Mouse (Mus musculus) fat pad, adult 2 months (tissue): ENCODE results near the gene Tm6sf1.

Experiments used
- DNase-seq: peaks from one replicate; pipeline ENCODE4 v3.0.0-alpha.2; 2011; ENCODE audit warnings: low read depth, low spot score; ENCODE audit errors: extremely low read depth

Tm6sf1 gene

DNA sequence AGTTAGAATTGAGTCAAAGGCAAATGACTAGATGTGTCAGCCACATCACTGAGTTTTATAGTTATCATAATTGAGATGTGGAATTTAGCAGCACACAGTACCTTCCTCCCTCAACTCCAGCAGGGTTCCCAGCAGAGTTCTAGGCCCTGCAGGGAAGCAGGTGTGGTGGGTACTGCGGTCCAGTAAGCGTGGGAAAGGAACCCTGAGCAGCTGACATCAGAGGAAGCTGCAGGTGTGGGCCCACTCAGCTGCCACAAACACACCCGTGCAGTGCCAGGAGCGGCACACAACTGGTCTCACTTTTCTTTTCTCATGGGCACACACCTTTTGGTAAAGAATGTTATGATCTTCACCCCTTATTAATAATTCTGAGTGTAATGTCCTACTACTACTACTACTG, 22.0 kb downstream of the Tm6sf1 start:
- DNase-seq, result no peak

DNA sequence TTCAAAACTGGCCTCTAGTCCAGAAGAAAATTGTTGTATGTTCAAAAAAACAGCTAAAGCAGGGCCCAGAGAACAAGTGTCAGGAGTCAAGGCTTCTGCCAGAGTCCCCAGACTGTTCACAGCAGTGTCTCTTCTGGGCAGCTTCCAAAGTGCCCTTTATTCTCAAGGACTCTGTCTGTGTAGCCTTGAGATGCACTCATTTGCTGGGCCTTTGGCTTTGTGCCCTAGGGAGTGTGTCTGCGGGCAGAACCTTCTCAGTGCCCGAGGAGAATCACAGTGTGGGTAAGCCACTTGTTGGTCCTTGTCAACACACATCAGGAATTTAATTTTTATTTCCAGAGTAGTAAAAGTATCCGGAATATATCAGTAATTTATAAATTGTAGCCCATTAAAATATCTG, 22.8 kb downstream of the Tm6sf1 start:
- DNase-seq, result no peak

DNA sequence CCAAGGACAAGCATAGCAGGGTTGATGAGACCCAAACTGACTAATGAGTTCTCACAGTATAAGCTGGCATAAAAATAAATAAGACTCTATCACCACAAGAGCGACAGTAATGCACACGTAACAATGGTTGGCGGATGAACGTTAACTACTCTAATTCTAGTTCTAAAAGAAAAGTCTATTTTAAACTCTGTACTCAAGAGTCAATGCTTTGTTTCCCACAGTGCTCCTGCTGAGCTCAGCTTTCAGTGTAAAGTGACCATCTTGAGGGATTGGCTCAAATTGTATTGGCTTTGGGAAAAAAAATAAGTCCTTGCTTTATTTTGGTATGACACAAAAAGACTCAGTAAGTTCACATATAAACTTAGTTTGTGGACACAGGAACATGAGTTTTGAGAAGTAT, 26.3 kb downstream of the Tm6sf1 start:
- no peak for DNase-seq

DNA sequence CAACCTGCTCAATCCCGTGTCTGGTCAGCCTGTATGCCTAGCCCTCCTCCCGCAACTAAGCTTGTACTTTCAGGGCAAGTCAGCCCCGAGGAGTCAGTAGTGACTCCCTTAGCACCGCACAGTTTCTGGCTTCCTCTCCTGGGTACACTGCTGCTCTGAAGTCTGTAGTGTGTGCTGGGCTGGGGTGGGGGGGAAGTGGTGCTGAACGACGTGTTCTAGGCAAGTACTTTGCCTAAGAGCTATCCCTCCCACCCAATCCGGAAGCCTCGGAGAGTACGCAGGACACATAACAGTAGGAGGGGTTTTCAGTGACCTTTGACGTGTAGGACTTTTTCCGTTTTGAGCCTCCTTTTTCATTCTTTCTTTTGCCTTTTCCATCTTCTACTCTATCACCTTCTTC, 40.6 kb downstream of the Tm6sf1 start:
- no peak for DNase-seq

DNA sequence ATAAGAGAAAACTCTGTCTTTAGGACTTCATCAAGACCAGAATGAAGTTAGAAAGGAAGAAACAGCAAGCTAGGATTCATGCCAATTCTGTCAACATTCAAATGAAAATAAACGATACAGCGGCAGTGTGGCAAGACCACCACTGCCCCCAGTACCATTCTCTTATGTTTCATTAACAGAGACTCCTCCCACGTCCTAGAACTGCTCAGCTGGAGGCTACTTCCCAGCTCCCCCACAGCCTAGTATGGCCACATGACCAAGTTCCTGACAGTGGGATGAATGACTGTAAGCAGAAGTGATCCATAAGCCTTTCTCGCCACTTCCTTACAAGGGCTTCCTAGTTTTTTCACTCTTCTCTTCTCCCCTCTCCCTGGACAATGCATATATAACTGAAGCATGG, 45.3 kb downstream of the Tm6sf1 start:
- no peak for DNase-seq

DNA sequence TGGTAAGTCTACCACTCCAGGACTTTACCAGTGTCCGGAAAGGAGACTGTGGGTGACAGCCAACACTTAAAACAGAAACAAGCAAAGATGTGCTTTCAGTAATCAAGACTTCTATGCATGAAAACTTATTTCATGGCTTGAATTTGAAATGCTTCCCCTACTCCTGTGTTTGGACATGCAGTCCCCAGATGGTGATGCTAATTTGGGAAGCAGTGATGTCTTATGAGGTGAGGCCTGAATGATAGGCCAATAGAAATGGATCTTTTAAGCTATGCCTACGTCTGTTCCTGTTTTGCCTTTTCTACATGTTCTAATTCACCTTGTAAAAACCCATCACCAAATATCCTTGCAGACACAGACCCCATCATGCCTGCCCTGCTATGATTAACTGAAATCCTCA, 46.1 kb downstream of the Tm6sf1 start:
- no peak for DNase-seq

DNA sequence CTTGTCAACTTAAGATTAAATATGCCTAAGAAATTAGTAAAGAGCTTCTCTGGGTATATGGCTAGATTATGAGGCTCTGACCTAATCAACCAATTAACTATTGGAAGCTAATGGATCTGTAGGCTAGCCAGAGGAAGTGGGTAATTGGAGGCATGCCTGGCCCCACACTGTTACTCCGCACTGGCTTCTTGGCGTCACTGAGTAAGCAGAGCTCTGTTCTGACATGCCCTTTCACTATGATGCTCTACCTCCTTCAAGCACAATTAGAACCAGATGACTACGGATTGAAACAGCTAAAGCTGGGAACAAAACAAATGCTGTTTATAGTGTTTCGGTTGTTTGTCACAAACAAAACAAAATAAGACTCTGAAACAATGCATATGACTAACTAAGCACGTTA, 59.5 kb downstream of the Tm6sf1 start:
- no peak for DNase-seq

DNA sequence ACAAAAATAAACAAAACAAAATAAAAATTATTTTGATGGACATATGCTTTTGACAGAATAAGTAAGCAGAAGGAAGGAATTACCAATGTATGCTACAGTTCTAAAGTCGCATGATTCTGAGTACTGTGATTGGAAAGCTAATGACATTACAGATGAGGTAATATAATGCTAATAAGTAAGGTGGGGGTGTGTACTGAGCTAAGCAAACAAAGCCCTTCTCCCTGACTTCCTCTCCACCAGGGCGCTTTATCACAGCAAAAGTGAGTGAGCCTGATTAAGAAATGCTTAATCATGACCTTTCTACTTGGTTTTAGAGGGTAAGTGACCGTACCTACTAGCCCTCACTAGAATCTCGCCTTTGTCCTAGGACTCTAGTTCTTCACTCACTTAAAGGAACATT, 61.5 kb downstream of the Tm6sf1 start:
- no peak for DNase-seq

DNA sequence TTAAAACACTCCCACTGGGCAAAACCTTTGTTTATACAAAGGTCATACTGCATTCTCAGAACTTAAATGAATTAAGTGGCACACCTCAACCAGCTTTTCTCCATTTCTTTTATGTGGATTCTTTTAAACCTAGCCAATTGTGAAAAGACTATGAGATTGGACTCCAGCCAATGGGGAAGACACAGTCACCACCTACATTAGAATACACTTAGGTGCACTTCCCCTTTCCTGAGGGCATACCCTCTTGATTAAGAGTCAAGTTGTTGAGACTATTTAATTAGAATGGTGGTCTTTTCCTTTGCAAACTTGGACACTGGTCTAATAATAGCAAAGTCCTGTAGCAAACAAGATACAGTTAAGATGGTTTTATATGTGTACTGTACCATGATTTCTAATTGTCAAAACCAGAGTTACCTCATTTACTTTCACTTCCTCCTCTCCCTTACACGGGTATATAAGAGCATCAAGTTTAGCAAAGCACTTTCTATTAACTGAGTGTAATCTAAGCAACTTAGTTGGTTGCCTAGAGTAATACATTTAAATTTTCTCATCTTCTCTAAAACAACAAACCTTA, 62.7 kb downstream of the Tm6sf1 start:
- no peak for DNase-seq

DNA sequence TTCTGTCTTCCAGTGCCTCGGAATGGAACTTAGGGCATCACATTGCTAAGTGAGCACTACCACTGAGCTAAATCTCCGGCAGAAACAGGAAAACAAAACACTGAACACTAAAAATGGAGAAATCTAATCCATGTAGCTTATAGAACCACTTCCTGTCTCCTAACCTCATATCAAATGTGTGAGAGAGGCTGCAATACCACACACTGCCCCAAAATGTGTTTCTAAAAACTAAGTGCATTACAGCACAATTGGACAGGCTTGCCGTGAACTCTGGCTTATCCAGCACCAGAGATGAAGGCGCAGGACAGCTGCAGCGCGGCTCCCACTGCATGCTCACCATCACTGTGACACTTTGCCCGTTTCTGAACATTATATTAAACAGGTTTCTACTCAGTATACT, 70.2 kb downstream of the Tm6sf1 start:
- DNase-seq, result no peak

DNA sequence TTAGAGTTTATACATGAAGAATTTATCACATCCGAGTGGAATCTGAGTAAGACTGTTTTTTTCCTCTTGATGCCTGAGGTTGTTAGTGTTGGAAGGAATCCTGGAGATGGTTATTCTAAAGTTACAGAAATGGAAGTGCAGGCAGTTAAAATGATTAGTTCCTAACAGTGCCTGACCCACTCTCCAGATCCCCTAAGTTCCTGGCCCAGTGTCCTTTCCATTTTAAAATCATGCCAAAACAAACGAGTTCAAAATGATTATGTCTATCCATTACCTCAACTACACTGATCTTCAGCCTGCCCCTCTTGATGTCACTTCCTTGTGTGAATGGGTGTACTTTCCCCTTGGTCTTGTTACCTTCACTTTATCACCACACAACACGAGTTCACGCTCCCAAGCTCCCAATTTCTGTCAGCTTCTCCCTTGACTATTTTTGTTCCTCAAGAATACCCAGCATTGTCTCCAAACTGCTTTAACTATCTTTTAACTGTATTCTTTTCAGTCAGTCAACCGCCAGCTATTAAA, 73.8 kb downstream of the Tm6sf1 start:
- DNase-seq, result no peak

DNA sequence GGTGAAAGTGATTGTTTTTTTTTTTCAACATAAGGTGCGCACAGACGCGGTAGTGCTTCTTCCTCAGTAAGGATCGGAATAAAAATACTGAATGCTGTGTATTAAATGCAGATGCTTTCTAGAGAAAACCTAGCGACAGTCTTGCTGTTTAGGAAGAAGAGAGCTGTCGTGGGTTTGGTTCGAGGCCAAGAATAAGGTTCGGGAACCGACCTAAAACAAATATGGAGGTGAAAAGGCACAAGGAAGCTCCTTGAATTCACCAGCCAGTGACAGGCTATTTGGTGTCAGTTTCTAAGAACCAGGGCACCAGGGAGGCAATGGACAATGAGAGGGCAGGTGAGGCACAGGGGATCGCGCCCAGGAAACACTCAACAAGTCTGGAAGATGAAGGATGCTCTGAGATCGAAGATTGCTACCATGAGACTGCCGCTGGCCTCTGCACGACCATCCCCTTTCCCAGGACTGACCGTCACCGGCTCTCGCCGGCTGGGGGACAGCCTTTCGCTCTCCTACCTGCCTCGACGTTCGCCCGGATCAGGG, 74.3 kb downstream of the Tm6sf1 start:
- DNase-seq, result no peak

DNA sequence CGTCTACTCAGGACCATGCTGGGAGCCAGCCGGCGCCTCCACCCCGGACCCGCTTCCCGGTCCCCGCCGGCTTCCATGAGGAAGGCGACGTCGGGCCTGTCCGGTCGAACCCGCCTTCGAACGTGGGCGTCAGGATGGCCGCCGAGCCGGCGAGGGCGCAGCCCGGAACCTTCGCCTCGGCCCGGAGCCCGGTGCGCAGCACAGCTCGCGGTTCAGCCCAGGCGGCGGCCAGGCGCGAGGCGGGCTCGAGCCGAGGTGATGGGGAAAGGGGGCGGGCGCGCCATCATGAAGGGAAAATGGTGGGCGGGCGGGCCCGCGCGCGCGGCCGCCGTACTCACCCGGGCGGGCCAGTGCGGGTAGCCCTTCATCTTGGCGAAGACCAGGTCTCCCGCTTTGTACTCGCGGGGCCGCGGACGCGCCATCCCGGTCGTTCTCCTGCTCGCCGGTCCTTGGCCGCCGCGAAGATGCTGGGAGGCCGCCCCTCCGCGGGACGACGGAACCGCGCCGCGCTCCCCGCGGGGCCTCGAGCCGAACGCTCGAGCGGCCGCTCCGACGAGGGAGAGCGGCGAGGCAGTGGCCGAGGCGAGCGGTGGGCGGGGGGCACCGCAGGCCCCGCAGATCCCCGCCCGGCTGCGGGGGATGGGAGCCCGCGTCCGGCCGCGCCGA, 74.9 kb downstream of the Tm6sf1 start:
- no peak for DNase-seq
